Mouse (Mus musculus) gastrocnemius, postnatal 10 days (tissue): ENCODE data around the gene Smarce1. TPM values are rescaled to one million over a fixed set of nuclear protein-coding genes. Genes with fewer than 3 reads are reported as not detected.

Experiments
- DNase-seq: peaks from one replicate; pipeline ENCODE4 v3.0.0; 2021; ENCODE audit warnings: mixed read lengths
- total RNA-seq, 2 experiments: library from RNA; stranded (reverse); gene quantifications; 2 replicates each; pipeline ENCODE4 v1.2.3; 2021

Gene Smarce1
- total RNA-seq, 2 experiments from 2014 or later, result 55.5 to 63.5 TPM

DNA sequence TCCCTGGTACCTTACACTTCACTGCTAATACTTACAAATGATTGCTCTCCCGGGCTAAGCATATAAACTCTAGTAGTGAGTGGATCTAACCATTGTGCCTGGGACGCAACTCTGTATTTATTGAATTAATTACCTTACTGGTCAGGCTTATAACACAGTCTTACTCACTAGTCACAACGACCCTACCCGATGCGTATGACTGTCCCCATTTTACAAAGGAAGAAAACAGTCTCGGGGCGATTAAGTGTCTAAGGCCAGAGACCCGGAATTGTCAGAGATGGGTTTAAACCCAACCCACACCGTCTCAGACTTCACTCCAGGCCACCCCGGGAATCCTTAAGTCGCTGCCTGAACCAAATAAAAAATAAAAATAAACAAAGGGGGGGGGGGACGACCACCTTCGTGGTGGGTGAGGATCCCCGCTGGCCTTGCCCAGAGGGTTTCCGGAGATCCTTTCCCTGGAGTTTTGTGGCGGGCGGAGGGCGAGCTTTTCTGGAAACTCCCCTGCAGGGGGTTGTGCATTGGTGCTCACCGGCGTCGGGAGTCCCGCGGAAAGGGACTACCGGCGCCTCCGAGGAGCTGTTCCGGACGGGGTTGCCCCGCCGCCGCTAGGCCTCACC is 1.1 kb downstream of the Smarce1 start:
- DNase-seq, result no peak

DNA sequence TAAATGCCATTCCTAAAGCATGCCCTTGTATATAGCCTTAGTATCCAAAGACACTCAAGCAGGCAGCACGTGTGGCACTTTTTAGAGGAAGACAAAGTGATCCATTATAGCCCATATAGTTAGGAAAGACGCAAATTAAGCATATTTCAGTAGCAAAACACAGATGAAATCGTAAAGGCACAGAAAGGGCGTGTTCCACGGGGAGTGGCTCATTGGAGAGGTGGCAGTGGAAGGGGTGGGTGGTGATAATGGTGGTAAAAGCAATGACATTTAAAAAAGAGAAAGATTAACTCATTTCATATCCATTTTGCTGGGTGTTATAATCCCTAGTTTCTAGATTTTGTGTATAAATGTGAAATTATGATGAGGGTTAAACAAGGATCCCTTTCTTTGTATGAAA is 4.5 kb downstream of the Smarce1 start:
- DNase-seq, result no peak

DNA sequence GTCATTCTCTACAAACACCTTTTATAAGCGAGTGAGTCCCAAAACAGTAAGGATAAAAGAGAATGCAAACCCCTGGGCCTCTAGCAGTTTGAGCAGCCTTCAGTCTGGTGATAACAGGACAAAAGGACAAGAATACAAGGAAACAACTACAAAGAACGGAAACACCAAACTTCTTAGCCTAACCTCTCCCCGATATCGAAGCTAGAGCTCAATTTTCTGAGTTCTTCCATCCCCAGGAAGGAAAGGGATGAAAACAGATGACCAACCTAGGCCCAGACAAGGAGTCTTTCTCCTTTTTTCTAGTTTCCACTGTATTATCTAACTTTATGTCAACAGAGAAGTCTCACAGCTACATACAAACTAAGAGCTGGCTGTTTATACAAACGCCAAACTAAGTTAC is 7.5 kb downstream of the Smarce1 start:
- no peak for DNase-seq

DNA sequence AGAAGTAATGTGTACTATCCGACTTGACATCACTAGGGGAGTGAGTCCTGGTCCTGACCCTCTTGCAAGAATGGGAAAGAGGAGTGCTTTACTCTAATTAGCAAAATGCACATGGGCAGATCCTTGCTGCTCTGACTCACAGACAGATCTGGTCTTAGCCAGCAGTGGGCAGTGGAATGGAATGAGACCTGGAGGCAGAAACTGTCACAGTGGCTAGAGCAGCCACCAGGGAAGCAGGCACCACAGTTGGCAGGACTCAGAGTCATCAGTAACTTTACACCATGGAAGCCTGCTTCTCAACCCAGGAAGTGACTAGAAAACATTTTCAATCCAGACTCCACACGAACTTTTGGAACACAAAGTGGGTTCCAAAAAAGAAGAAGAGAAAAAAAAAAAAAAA is 9.0 kb downstream of the Smarce1 start:
- DNase-seq, result no peak

DNA sequence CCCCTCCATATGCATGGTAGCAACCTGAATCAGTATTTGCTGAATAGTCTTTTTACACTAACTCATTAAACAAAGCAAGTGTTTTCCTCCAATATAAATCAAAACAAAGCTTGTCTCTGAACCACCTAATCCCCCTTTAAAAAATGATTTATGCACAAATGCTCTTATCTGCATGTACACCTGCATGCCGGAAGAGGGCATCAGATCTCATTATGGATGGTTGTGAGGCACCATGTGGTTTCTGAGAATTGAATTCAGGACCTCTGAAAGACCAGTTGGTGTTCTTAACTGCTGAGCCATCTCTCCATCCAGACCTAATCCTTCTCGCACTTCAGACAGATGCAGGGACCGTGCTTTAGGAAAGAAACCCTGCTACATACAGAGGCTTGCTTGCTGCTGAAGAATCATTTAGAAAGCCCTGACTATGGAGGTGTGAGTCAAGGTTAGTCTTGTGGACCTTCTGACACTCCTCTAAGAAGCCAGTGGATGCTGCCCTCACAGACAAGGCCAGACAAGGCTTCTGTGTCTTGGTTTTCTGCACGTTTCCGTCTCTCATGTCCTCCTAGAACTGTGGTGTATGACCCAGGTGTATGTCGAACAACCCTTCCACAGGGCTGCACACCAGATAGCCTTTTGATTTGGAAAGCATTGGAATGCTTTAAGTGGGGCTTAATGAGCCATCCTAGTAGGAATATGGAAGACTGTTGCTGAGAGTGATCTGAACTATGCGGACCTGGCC is 13.4 kb downstream of the Smarce1 start:
- DNase-seq, result no peak

DNA sequence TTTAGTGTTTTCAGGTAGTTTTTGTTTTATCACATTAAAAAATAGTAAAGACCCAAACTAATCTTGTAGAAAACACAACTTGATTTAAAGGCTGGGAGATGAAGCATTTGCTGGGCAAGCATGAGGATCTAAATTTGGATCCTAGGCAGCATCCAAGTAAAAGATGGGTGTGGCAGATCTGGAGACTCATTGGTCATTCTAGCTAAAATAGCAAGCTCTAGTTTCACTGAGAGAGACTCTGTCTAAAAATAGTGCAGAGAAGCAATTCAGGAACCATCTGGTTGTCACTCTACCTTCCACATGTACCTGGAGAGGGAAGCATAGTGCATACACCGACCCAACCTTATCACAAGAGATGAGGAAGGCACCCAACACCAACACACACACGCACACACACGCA is 14.6 kb downstream of the Smarce1 start:
- no peak for DNase-seq

DNA sequence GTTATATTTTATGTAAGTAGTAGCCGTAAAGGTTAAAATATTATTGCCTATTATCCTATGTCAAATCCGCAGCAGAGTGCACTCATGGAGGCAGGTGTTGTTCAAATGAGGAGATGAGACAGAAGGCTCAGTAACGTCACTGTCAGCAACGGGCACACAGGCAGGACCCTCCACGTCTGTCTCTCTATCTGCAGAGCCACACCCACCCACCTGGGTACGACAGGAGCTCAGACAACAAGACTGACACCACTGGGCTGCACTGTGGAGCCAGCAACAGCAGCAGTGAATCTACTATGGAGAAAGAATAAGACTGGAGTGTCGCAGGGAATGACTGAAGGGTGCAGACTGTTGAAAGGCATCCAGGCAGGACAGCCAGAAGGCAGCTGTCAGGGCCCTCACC is 18.1 kb downstream of the Smarce1 start:
- DNase-seq, result no peak

DNA sequence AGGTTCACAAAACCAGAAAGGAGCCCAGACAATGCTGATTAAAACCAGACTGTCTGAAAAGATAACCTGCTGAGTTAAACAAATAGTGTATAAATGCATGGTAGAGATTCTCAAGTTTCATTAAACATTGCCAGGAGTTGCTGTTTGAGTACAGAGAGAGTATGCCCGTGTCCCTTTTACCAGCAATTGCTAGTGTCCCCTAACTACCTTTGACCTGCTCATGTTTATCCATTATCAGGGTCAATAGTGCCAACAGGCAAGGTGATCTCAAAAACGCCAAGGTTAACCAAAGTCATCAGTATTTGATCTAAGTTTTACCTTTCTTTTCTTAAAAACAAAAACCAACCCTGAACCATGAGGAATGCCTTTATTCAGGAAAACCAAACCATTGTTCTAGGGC is 18.9 kb downstream of the Smarce1 start:
- DNase-seq, result no peak

DNA sequence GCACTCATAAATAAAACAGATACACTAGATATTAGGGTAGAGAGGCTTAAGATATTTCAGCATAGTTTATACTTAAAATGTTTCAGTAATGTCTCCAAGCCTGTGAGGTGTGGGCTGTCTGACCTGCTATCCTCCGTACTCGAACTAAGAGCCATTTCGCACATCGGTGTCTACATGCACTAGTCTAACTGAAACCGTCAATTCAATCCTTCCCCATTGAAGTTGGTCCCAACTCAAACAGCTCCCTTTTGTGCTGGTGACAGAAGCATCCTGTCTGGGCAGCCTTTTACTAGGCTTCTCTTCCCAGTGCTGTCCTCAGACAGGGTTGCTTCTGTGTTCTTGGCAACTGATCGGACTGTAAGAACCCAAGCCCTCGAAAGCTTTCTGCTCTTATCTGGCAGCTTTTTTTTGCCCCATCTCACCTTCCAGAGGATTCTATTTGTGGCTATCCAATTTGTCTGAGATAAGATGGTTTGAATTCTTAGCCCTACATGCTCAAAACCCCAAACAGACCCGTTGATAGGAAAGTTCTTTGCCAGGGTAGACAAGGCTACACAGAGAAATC is 22.6 kb downstream of the Smarce1 start:
- DNase-seq, result no peak

DNA sequence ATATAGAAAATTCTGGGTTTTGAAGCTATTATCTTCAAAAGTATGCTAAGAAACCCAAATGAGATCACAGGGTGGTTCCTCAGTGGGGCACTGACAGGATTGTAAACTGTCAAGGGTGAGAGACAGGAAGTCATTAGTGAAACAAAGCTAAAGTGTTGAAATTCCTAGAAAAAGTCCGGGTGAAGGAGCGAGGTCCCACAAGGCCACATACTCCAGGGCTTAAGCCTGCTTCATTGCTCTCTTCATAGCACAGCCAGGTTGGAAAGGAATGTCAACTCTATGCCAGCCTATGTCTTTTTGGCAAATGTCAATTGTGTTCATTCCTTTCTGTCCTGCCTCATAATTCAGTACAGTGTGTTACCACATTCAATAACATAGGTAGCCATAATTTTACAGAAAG is 23.4 kb downstream of the Smarce1 start:
- DNase-seq, result no peak

DNA sequence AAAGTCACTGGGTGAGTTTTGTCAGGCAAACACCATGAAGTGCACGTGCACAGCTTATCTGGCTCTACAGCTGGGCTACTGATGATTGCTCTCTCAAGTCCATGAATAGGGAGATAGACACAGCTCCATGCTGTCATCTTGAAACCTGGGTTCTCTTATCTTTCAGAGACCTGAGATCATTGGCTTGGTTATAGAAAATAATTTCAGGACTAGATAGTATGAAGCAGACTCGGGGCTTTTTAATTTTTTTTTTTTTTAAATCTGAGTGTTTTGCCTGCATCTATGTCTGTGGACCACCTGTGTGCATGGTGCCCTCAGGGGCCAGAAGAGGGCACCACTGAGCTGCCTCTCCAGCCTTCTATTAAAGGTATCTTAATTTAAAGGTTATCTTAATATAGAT is 23.9 kb downstream of the Smarce1 start:
- DNase-seq, result peak; percentile 29

DNA sequence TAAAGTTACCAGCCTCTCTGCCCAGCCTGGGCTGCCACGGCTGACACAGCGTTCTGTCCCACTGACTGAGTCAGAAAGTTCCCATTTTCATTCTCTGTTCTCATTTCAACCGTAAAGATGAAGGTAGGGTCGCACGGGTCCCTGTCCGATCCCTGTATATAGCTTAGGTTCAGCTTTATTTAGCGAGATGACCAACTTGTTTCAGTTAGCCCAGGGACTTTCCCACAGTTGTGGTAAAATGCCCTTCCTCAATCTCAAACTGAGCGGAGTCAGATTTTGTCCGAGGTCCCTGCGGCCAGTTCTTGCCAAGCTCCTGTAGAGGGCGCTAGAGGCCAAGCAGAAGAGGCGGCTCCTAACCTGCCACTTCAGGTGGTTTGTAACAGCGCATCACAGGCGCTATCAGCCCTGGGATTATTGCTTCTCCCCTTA is 41.6 kb downstream of the Smarce1 start:
- peak; percentile 58 for DNase-seq

DNA sequence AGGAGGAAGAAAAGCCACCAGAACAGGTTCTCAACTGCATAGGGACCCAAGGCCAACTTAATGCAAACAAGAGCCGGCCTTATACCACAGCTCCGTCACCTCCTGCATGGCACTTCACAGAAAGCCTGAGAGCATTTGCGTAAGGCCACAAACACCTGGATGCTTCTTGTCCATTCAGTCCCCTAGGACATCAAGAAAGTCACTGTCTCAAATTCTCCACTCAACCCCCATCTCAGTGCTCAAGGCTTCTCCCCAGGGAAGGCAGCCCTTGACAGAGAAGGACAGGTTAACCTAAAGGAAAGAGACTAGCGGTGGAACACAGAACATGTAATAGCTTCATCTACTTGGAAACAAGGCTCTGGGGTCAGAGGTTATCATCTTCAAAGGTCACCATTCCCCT is 43.5 kb downstream of the Smarce1 start:
- DNase-seq, result no peak

DNA sequence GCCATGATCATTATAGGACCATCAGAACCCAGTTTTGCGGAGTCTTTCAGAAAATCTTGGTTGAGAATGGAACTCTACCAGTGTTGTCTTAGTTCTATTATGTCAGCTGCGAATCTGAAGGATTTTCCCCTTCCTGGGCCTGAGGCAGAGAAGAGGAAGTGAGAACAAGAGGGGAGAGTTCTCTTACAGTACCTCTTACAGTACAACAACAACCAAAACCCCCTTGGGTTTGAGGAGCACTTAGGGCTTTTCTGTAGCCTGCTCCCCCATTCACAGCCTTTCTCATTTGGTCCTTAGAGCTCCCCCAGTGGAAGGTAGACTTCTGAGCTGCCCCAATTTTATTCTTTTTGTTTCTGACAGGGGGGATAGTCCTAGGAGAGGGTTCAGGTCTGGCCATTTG is 44.0 kb downstream of the Smarce1 start:
- no peak for DNase-seq

DNA sequence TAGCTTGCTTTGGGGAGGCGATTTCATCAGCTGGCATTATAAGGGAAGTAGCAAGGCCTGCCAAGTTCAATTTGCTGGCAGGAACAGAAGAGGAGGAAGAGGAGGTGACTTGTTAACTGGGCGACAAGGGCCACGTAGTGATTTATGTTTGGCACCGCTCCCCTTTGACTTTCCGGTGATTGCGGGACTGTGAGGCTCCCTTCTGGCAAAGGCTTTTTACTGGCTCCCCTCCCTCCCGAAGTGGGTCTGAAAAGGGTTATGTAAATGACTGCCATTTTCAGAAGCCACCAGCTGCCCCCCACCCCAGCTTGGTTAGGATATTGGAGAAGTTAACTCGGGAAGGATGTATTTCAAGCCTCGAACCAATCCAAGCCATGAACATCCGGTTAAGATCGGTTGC is 48.2 kb downstream of the Smarce1 start:
- no peak for DNase-seq

DNA sequence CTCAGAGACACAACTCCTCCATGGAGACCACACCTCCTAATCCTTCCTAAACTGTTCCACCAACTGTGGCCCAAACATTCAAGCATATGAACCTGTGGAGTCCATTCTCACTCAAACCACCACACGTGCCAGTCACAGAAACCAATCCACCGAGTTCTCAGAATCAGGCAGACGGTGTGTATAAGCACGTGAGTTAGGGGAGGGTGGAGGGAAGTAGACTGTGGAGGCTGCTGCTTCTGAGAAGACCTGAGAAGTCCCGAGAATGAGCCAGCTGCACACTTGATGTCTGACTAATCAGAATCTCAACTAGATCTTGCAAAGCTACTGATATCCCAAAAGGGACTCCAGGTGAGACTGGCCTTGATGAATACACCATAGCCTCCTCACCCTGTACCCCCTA is 50.7 kb downstream of the Smarce1 start:
- DNase-seq, result no peak

DNA sequence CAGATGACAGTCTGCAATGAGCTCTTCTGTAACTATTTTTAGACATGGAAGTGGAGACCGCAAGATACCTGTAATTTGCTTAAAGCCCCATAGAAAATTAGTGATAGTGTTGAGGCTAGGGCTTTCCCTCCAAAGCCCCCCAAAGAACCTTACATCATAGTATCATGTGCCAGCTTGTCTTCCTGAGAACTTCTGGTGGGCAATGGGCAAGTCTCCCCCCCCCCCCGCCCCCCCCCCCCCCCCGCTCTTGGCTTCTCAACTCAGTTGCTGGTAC is 53.0 kb downstream of the Smarce1 start:
- no peak for DNase-seq

DNA sequence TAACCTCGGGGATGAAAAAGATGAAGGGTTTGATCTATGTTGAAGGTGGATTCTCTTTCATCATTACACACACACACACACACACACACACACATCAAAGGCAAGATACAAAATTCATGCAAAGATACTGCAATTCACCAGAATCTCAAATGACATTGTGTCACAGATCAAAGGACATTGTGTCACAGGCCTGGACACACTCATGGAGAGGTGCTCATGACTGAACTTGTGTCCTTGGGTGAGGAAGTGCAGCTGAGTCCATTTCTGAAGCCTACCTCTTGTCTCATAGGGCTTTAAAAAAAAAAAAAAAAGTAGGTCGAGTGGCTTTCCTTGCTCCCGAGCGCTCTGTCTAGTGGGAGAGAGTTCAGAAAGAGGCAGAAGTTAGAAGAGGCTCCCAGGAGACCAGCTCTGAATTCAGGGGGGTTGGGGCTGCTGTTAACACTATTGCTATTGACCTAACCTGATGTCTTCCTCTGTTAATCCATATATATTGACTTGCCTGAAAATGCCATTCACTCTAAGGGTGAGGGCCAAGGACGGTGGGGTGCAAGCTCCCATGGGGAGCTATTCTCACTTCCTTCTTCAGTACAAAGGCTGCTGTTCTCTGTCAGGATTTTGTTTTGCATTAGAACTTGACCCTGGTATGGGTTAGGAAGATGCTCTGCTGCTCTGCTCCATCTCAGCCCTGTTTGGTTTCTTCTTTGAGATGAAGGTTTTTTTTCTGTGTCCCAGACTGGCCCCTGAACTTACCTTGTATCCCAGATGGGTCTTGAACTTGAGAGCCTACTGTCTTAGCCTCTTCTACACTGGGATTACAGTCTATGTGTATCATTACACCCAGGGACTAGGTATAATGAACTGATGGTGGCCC is 53.5 kb downstream of the Smarce1 start:
- DNase-seq, result no peak

DNA sequence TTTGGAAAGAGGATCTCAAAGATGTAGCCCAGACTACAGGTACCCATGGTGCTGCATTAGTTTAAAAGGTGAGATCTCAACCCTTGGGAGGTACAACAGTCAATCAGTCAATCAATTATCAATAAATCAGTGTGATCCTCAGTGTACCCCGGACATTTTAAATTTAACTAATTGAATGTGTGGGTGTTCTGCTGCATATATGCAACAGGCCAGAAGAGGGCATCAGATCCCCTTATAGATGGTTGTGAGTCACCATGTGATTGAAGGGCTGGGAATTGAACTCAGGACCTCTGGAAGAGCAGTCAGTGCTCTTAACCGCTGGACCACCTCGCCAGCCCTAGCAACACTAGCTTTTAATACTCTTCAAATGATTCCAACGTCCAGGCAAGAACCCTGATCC is 58.8 kb downstream of the Smarce1 start:
- no peak for DNase-seq

DNA sequence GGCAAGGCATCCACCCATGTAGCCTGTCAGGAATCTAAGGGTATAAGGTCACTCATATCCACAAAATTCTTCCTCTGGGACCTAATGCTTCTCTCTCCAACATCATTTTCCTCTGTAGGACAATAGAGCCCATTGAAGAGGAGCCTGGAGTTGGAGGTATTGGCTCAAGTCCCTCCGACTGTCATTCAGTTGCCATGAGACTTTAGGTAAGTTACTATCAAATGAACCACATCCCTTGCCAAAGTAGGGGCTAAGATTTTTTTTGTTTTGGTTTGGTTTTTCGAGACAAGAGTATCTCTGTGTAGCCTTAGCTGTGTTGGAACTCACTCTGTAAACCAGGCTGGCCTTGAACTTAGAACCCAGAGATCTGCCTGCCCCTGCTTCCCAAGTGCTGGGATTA is 59.4 kb downstream of the Smarce1 start:
- DNase-seq, result no peak

DNA sequence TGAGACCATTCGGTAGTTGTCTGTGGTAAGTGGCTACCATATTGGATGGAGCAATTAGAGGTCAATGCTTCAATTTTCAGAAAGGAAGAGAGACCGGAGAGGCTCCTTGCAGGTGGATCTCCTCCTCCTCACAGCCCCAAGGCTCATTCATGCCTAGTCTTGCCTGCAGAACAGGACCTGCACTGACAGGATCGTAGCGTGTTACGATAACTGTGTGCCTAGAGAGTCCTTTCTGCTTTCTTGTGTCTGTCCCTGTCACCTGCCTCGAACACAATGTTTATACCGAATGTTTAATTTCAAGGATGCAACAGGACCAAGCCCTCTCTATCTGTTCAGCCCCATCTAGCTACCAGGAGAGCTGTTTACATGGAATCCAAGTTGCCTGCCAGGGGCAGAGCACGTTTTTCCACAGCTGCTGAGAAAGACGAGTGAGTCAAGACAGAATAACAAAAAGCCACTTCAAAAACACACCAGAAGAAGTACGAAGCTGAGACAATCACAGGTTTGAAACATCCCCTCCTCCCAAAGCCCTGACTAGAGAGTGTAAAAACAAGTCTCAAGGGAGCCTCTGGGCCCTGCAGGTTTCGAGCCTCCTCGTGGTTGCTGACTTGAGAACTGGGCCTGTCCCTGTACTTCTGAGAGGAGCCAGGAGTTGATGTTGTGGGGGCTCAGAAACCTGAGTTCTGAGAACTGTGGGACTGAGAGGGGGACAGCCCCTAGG is 60.1 kb downstream of the Smarce1 start:
- no peak for DNase-seq

DNA sequence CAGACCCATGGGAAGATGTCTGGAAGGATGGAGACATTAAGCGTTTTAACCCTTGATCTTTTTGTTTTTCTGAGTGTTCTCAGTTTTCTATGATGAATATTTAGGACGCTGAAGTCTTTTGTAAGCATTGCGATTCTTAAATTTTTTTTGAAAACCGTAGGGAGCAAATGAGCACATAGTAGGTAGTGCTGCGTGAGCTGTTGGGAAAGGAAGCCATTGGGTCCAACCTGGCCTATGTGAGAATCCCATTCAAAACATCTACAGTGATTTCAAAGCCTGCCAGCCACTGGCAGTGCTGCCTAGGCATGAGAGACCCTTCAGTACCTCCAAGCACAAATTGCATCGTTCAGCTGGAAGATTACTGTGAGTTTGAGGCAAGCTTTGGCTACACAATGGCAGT is 60.8 kb downstream of the Smarce1 start:
- no peak for DNase-seq

DNA sequence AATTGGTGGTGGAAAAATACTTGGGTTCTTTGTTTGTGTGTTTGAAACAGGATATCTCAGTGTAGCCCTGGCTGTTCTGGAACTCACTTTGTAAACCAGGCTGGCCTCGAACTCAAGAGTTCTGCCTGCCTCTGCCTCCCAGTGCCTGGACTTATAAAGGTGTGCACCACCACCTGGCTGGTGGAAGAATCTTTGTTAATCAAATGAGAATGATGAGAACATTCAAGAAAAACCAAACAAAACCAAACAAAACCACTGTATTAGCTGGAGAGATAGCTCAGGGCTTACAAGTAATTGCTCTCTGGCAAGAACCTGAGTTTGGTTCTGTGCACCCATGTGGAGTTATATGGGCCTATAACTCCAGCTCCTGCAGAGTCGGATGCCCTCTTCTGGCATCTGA is 61.4 kb downstream of the Smarce1 start:
- DNase-seq, result no peak
